Mouse (Mus musculus) lung, embryonic 14.5 days (tissue): Measurements from ENCODE around the gene Asb13. TPM values are rescaled to one million over a fixed set of nuclear protein-coding genes. Genes with fewer than 3 reads are reported as not detected.

Experiments used
- ATAC-seq: fragments of 200-750 bp; cut with Nextera tagmentation; 2 replicates; pipeline ENCODE4 v1.8.0; 2017; ENCODE audit warnings: mild to moderate bottlenecking, moderate TSS enrichment, moderate library complexity; ENCODE audit not compliant: insufficient read depth
- DNase-seq: peaks from one replicate; pipeline ENCODE4 v3.0.0-alpha.2; 2015
- H3K27ac ChIP-seq: fragments of 300-500 bp; sonication (generic); 2 replicates; pipeline ENCODE4 v1.5.1; 2014; ENCODE audit warnings: low read depth, mild to moderate bottlenecking, moderate library complexity
- H3K27me3 ChIP-seq: fragments of 300-500 bp; sonication (generic); 2 replicates; pipeline ENCODE4 v1.6.1; 2014; ENCODE audit warnings: low read length, control low read depth; ENCODE audit not compliant: insufficient read depth
- H3K36me3 ChIP-seq: fragments of 300-500 bp; sonication (generic); 2 replicates; pipeline ENCODE4 v1.6.1; 2014; ENCODE audit warnings: control low read depth; ENCODE audit not compliant: insufficient read depth
- H3K4me1 ChIP-seq: fragments of 300-500 bp; sonication (generic); 2 replicates; pipeline ENCODE4 v1.6.1; 2014; ENCODE audit warnings: antibody characterized with exemption, control low read depth; ENCODE audit not compliant: insufficient read depth
- H3K4me2 ChIP-seq: fragments of 300-500 bp; sonication (generic); 2 replicates; pipeline ENCODE4 v1.6.1; 2014; ENCODE audit warnings: mild to moderate bottlenecking
- H3K4me3 ChIP-seq: fragments of 300-500 bp; sonication (generic); 2 replicates; pipeline ENCODE4 v1.5.1; 2014; ENCODE audit warnings: low read depth, low read length
- H3K9ac ChIP-seq: fragments of 300-500 bp; sonication (generic); 2 replicates; pipeline ENCODE4 v1.6.1; 2014
- H3K9me3 ChIP-seq: fragments of 300-500 bp; sonication (generic); 2 replicates; pipeline ENCODE4 v1.6.1; 2016; ENCODE audit warnings: low read depth, low read length, control low read depth
- CTCF ChIP-seq: IDR thresholded peaks from 2 replicates; pipeline ENCODE4 v1.5.1; 2016; ENCODE audit warnings: antibody characterized with exemption, low read depth
- WGBS: fragments of 180-500 bp; shearing (Covaris S2); extraction: QIAGEN DNeasy Blood & Tissue Kit; methylation state at CpG from one replicate; pipeline ENCODE4 v1.1.7; 2014; 5-methylcytosine and 5-hydroxymethylcytosine counted together
- polyA plus RNA-seq: library from polyadenylated mRNA; unstranded; fragments of >200 nt; fragmentation: Nextera tagmentation; extraction: Ambion mirVana; gene quantifications from 2 replicates; pipeline ENCODE4 v1.2.1, GENCODE M21; 2014

Gene Asb13
- polyA plus RNA-seq, 1 experiment from 2014 or later = 10.8 TPM

DNA sequence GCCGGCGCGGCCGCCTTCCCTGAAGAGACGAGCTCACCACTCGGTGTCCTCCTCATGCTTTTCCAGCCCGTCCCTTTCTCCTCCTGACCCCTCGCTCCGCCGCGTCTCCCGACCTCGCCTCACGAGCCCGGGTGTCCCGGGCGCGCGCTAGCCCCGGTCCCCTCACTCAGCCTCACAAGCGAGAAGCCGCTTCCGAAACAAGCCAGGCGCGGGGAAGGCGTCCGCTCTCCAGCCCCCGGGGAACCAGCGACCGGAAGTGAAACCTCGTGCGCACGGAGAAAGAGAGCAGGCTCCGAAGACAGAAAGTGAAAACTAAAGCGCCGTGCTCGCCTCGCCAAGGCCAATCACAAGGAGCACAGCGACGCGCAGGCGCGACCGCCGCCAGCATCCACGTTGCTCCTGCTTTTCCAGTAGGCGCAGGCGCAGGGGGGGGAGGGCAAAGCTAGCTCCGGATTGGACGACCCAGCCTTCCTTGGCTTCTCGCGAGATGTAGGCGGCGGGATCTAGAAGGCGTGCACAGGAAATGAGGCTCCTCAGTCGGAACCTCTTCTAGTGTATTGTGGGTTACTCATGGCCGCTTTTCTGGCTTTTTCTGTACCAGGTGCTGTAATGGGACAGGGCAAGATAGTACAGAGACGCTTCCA, 22.9 kb upstream of the Asb13 start, which contains the start of gene Fam208b:
Fam208b (minus strand) TSS at position 314 of the 644 bp plus-strand sequence.
- Histone ChIP-seq H3K9ac (peak within 1 kb of the TSS; percentile 86), H3K27ac (peak within 1 kb of the TSS; percentile 94), H3K9me3 (peaks cover 5% of the 10 kb centered on the region; the same call in 1 of the 2 replicates), H3K4me3 (peak within 1 kb of the TSS; percentile 94), H3K27me3 (no peaks in the 10 kb centered on the region), H3K4me2 (peak within 1 kb of the TSS; percentile 75), H3K4me1 (no peaks in the 10 kb centered on the region), H3K36me3 (no peaks in the 10 kb centered on the region)
- WGBS = under 1% methylated on average over 58 of the region's 58 CpGs
- DNase-seq = peak; percentile 99
- ATAC-seq = peak; percentile 99
- no peak for TF ChIP-seq CTCF

DNA sequence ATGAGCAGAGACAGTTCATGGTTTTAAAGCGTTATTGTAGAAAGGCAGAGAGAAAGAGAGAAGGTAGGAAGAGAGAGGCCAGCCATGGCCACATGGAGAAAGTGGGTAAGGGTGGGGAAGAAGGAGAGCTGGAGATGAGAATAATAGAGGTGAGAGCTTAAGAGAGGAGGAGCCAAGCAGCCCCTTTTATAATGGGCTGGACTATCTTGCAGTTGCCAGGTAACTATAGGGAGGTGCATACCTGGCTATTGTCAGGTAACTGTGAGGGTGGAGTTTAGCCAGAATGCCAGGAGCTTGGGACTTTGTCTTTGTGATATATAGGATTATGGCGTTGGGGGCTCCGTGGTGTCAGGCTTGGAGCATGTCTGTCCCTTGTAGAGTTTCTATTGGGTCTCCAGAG, 6.7 kb upstream of the Asb13 start:
- no peak for ATAC-seq
- H3K4me3 ChIP-seq = no peak overlapping the region
- WGBS = 56% methylated on average over 3 of the region's 3 CpGs

DNA sequence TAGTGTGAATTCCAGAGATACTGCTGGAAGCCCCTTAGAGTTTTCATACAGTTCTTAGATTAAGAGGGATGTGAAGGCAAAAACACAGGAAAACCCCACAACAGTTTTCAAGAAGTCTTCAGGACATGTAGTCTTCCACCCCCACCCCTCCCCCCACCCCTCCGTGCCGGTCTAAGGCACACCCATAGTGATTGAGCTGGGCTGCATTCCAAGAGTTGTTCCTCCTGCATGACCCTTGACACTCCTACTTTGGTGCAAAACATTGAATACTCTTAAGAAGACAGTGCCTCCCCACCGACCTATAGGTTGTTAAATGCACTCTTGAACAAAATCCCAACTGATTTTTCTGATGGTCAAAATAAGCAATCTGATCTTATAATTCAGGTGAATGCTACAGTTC, 5.7 kb upstream of the Asb13 start:
- Histone ChIP-seq H3K4me1 (no peaks in the 10 kb centered on the region), H3K9ac (no peak overlapping the region), H3K4me3 (no peak overlapping the region), H3K27ac (no peak overlapping the region), H3K9me3 (no peaks in the 10 kb centered on the region), H3K27me3 (no peaks in the 10 kb centered on the region), H3K36me3 (no peaks in the 10 kb centered on the region), H3K4me2 (no peak overlapping the region)
- ATAC-seq (no peak), DNase-seq (no peak)
- 15% methylated on average over 3 of the region's 3 CpGs for WGBS
- TF ChIP-seq CTCF = no peak

More for the DNA sequence above, 6.7 kb upstream of the Asb13 start:
- Histone ChIP-seq H3K27me3 (no peaks in the 10 kb centered on the region), H3K9ac (no peak overlapping the region), H3K27ac (no peak overlapping the region), H3K4me2 (no peak overlapping the region), H3K36me3 (no peaks in the 10 kb centered on the region), H3K4me1 (no peaks in the 10 kb centered on the region), H3K9me3 (no peaks in the 10 kb centered on the region)
- no peak for TF ChIP-seq CTCF
- DNase-seq = no peak

DNA sequence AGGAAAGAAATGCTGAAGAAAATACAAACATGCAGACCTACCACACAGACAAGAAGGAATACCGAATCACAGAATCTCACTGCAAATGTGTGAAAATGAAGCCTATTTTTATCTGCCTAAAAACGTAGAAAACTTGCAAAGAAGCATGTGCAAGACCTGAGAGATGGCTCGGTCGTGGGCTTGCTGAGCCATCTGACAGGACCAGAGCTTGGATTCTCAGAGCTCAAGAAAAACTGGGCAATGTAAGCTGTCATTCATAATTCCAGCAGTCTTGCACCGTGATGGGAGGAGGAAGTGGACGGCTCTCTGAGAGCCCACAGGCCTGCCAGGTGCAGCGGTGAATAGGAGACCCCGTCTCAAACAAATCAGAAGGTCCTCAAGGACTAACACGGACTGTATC, 1.3 kb upstream of the Asb13 start:
- WGBS = 75% methylated on average over 9 of the region's 9 CpGs
- DNase-seq (no peak), ATAC-seq (no peak)
- 0 out of 2 replicates have a peak, but pooled peaks cover 3% of the 10 kb centered on the region for H3K4me1 ChIP-seq
- TF ChIP-seq CTCF = no peak
- H3K4me2 ChIP-seq = no peak overlapping the region
- H3K27ac ChIP-seq = no peak overlapping the region
- no peaks in the 10 kb centered on the region for H3K36me3 ChIP-seq
- H3K4me3 ChIP-seq = no peak overlapping the region
- no peaks in the 10 kb centered on the region for H3K9me3 ChIP-seq
- H3K9ac ChIP-seq = no peak overlapping the region
- no peaks in the 10 kb centered on the region for H3K27me3 ChIP-seq

DNA sequence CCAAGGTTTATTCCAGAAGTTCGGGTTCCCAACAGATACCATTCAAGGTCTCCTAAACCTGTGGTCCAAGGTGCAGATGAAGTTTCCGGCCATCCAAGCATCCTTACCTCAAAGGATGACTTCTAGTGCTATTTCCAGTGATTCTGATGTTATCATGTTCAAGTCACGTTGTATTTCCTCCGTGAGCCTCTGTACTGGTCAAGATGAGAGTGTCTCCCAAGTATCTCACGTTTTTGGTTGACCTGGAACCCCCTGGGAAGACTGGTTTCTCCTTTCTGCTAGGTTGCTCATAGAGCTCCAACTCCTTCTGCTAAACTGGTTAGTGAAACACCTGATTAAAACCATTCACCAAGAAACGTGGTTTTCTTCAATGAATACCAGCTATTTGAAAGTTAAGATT, 701 bp upstream of the Asb13 start:
- WGBS = 40% methylated on average over 6 of the region's 6 CpGs
- DNase-seq = no peak
- Histone ChIP-seq H3K4me3 (no peak overlapping the region; the same call in 1 of the 2 replicates), H3K4me1 (0 out of 2 replicates have a peak, but pooled peaks cover 3% of the 10 kb centered on the region), H3K9me3 (no peaks in the 10 kb centered on the region), H3K27ac (no peak overlapping the region), H3K27me3 (no peaks in the 10 kb centered on the region), H3K9ac (no peak overlapping the region), H3K36me3 (no peaks in the 10 kb centered on the region), H3K4me2 (peak overlapping the region; percentile 81; the same call in 1 of the 2 replicates)
- no peak for TF ChIP-seq CTCF
- no peak for ATAC-seq

DNA sequence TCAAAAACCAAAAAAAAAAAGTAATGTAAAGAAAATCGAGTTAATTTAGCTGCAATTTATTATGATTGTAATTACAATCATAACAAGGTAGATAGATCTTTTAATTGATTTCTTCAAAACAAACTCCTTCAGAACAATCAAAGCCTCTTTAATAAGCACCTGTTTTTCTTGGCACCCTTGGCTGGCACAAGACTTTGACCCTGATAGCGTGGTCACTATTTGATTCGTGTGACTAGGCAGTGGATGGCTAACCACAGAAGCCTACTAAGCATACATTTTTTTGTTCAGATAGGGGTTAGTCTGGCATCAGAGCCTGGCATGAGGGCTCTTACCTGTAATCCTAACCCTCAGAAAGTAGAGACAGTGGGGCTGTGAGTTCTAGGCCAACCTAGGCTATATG, 1.2 kb downstream of the Asb13 start:
- Histone ChIP-seq H3K9me3 (no peaks in the 10 kb centered on the region), H3K36me3 (no peaks in the 10 kb centered on the region), H3K4me1 (0 out of 2 replicates have a peak, but pooled peaks cover 3% of the 10 kb centered on the region), H3K4me2 (no peak overlapping the region), H3K4me3 (no peak overlapping the region), H3K9ac (no peak overlapping the region), H3K27me3 (no peaks in the 10 kb centered on the region), H3K27ac (no peak overlapping the region)
- no peak for ATAC-seq
- DNase-seq = no peak
- WGBS = 92% methylated on average over 3 of the region's 3 CpGs
- TF ChIP-seq CTCF = no peak

DNA sequence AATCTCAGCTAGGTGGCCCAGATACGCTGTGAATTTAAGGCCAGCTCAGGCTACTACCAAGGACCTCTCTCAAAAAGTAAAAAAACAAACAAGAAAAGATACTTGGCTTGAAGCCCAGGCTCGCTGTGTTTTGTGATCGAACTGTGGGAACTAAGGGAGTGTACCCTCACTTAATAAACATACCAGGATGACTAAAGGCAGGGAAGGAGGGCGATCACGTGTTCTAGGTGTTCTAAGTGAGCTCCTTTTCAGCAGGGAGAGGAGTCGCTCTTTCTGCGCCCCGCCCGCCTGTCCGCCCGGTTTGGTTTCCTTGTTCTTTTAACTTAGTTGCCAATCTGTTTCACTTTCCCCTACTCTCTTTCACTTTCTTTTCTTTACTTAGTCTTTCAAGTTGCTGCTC, 3.0 kb downstream of the Asb13 start:
- Histone ChIP-seq H3K36me3 (no peaks in the 10 kb centered on the region), H3K4me2 (peak overlapping the region; percentile 29; the same call in 1 of the 2 replicates), H3K4me3 (no peak overlapping the region), H3K9me3 (no peaks in the 10 kb centered on the region), H3K9ac (peak overlapping the region; percentile 6; the same call in 1 of the 2 replicates), H3K4me1 (0 out of 2 replicates have a peak, but pooled peaks cover 3% of the 10 kb centered on the region), H3K27ac (peak overlapping the region; percentile 30; the same call in 1 of the 2 replicates), H3K27me3 (no peaks in the 10 kb centered on the region)
- no peak for TF ChIP-seq CTCF
- DNase-seq (peak; percentile 64), ATAC-seq (peak; percentile 46; the same call in 1 of the 2 replicates)
- WGBS = 41% methylated on average over 11 of the region's 11 CpGs
